Mouse (Mus musculus) ES-Bruce4 (cell line): Measurements from ENCODE around the gene Tenm3.

Experiments used
- CTCF ChIP-seq: IDR thresholded peaks from one replicate; pipeline ENCODE4 v1.8.1; 2011; ENCODE audit warnings: low read depth, low read length
- EP300 ChIP-seq: IDR thresholded peaks from 2 replicates; pipeline ENCODE4 v1.6.1; 2011; ENCODE audit warnings: low read depth, low read length; ENCODE audit not compliant: insufficient read depth
- POLR2A ChIP-seq: IDR thresholded peaks from one replicate; pipeline ENCODE4 v1.8.1; 2011; ENCODE audit warnings: low read length; ENCODE audit not compliant: insufficient read depth

- no peak for TF ChIP-seq POLR2A
- no peak for TF ChIP-seq CTCF
- TF ChIP-seq EP300 = no peak
These were observed 351.3 kb downstream of the Tenm3 start for GRCm38 (mm10) chr8:48492491-48492890.
